Mouse (Mus musculus) intestine, embryonic 15.5 days (tissue): ENCODE measurements around the gene Fdxacb1. TPM values are rescaled to one million over a fixed set of nuclear protein-coding genes. Genes with fewer than 3 reads are reported as not detected.

ENCODE experiments used
- ATAC-seq: fragments of 200-750 bp; cut with Nextera tagmentation; 2 replicates; pipeline ENCODE4 v1.8.0; 2017; ENCODE audit warnings: moderate TSS enrichment, moderate library complexity
- H3K27ac ChIP-seq: fragments of 300-500 bp; sonication (generic); 2 replicates; pipeline ENCODE4 v1.5.1; 2015; ENCODE audit warnings: mild to moderate bottlenecking, inconsistent platforms
- H3K27me3 ChIP-seq: fragments of 300-500 bp; sonication (generic); replicated peaks from 2 replicates; pipeline ENCODE4 v1.6.1; 2015; ENCODE audit warnings: inconsistent platforms
- H3K36me3 ChIP-seq: fragments of 300-500 bp; sonication (generic); 2 replicates; pipeline ENCODE4 v1.6.1; 2015; ENCODE audit warnings: inconsistent platforms
- H3K4me1 ChIP-seq: fragments of 300-500 bp; sonication (generic); replicated peaks from 2 replicates; pipeline ENCODE4 v1.6.1; 2015; ENCODE audit warnings: inconsistent platforms
- H3K4me2 ChIP-seq: fragments of 300-500 bp; sonication (generic); replicated peaks from 2 replicates; pipeline ENCODE4 v1.6.1; 2015; ENCODE audit warnings: mild to moderate bottlenecking, inconsistent platforms
- H3K4me3 ChIP-seq: fragments of 300-500 bp; sonication (generic); replicated peaks from 2 replicates; pipeline ENCODE4 v1.5.1; 2015; ENCODE audit warnings: inconsistent platforms
- H3K9ac ChIP-seq: fragments of 300-500 bp; sonication (generic); 2 replicates; pipeline ENCODE4 v1.6.1; 2015; ENCODE audit warnings: inconsistent platforms
- H3K9me3 ChIP-seq: fragments of 300-500 bp; sonication (generic); 2 replicates; pipeline ENCODE4 v1.6.1; 2016; ENCODE audit warnings: inconsistent platforms
- WGBS: fragments of 180-500 bp; shearing (Covaris S2); methylation state at CpG from one replicate; pipeline ENCODE4 v1.1.7; 2015; 5-methylcytosine and 5-hydroxymethylcytosine counted together
- polyA plus RNA-seq: library from polyadenylated mRNA; unstranded; fragments of >200 nt; fragmentation: Nextera tagmentation; extraction: Ambion mirVana; gene quantifications from 2 replicates; pipeline ENCODE4 v1.2.1, GENCODE M21; 2015

Fdxacb1 gene
- polyA plus RNA-seq, 1 experiment from 2014 or later = 11.0 TPM

- Histone ChIP-seq H3K36me3 (peaks cover 10% of the 10 kb centered on the region), H3K9ac (no peak overlapping the region), H3K9me3 (no peaks in the 10 kb centered on the region), H3K4me2 (no peak overlapping the region), H3K4me3 (no peak overlapping the region), H3K27ac (no peak overlapping the region), H3K4me1 (no peaks in the 10 kb centered on the region), H3K27me3 (no peaks in the 10 kb centered on the region)
- no peak for ATAC-seq
- 95% methylated on average over 1 of the region's 1 CpGs for WGBS
Measured at GRCm38 (mm10) chr9:50816512-50816911, 48.5 kb downstream of the Fdxacb1 start.

DNA sequence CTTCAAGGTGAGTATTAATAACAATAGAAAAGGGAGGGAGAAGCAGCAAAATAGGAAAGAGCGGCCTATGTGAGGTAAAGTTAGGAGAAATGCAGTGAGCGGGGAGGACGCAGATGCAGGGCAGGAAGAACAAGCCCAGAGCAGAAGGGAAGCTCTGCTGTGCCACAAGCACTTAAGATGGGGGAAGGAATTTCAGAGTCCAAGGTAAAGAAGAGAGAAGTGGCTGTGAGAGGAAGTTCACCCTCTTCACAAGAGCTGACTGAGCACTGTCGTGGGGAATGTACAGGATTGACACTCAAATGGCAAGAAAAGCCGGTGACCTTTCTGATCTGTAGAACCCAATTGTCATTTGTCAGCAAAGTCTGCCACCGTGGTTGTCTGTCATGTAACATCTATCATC, 50.0 kb downstream of the Fdxacb1 start:
- Histone ChIP-seq H3K4me2 (no peak overlapping the region), H3K36me3 (peaks cover 10% of the 10 kb centered on the region), H3K27me3 (no peaks in the 10 kb centered on the region), H3K4me1 (no peaks in the 10 kb centered on the region), H3K4me3 (no peak overlapping the region), H3K9me3 (no peaks in the 10 kb centered on the region), H3K9ac (no peak overlapping the region), H3K27ac (no peak overlapping the region)
- 88% methylated on average over 6 of the region's 6 CpGs for WGBS
- ATAC-seq = no peak

- no peaks in the 10 kb centered on the region for H3K27me3 ChIP-seq
- H3K9me3 ChIP-seq = no peaks in the 10 kb centered on the region
- 77% methylated on average over 6 of the region's 6 CpGs for WGBS
- no peak overlapping the region for H3K4me3 ChIP-seq
- H3K4me1 ChIP-seq = no peaks in the 10 kb centered on the region
- H3K9ac ChIP-seq = no peak overlapping the region
- no peak overlapping the region for H3K27ac ChIP-seq
- H3K36me3 ChIP-seq = peaks cover 8% of the 10 kb centered on the region; the same call in 1 of the 2 replicates
- ATAC-seq = no peak
- H3K4me2 ChIP-seq = no peak overlapping the region
Measured at GRCm38 (mm10) chr9:50819716-50820115, 51.7 kb downstream of the Fdxacb1 start.

- Histone ChIP-seq H3K27ac (no peak overlapping the region), H3K36me3 (peaks cover 8% of the 10 kb centered on the region; the same call in 1 of the 2 replicates), H3K4me3 (no peak overlapping the region), H3K9ac (no peak overlapping the region), H3K4me2 (no peak overlapping the region), H3K9me3 (no peaks in the 10 kb centered on the region), H3K27me3 (no peaks in the 10 kb centered on the region), H3K4me1 (no peaks in the 10 kb centered on the region)
- no peak for ATAC-seq
- 90% methylated on average over 6 of the region's 6 CpGs for WGBS
Measured at GRCm38 (mm10) chr9:50821651-50822050, 53.6 kb downstream of the Fdxacb1 start.

- no peaks in the 10 kb centered on the region for H3K9me3 ChIP-seq
- H3K4me3 ChIP-seq = no peak overlapping the region
- H3K27me3 ChIP-seq = no peaks in the 10 kb centered on the region
- H3K4me1 ChIP-seq = no peaks in the 10 kb centered on the region
- peaks cover 5% of the 10 kb centered on the region; the same call in 1 of the 2 replicates for H3K36me3 ChIP-seq
- no peak overlapping the region for H3K9ac ChIP-seq
- H3K4me2 ChIP-seq = no peak overlapping the region
- no peak overlapping the region for H3K27ac ChIP-seq
- WGBS = 88% methylated on average over 5 of the region's 5 CpGs
- ATAC-seq = no peak
Measured at GRCm38 (mm10) chr9:50822216-50822615, 54.2 kb downstream of the Fdxacb1 start.

Other genes with a start within 250 kb of the Fdxacb1 start
- 93.9 and 94.1 TPM in 2 replicates for gene Pts, start 239.5 kb upstream of the Fdxacb1 start, polyA plus RNA-seq
- gene Il18, start 213.4 kb upstream of the Fdxacb1 start, polyA plus RNA-seq = 17.6 and 18.8 TPM in 2 replicates
- gene Bco2, start 213.1 kb upstream of the Fdxacb1 start, polyA plus RNA-seq = 3.4 and 4.4 TPM in 2 replicates
- 0.16 and 0.19 TPM in 2 replicates for gene Tex12, start 206.9 kb upstream of the Fdxacb1 start, polyA plus RNA-seq
- gene Sdhd, start 164.4 kb upstream of the Fdxacb1 start, polyA plus RNA-seq = 544 and 560 TPM in 2 replicates
- 314 TPM in 2 replicates for gene Timm8b, start 164.3 kb upstream of the Fdxacb1 start, polyA plus RNA-seq
- 2.1 and 2.9 TPM in 2 replicates for gene Pih1d2, start 150.9 kb upstream of the Fdxacb1 start, polyA plus RNA-seq
- gene Nkapd1, start 150.8 kb upstream of the Fdxacb1 start, polyA plus RNA-seq = 17.5 and 20.4 TPM in 2 replicates
- gene Dlat, start 108.5 kb upstream of the Fdxacb1 start, polyA plus RNA-seq = 58.7 and 63.5 TPM in 2 replicates
- gene Dixdc1, start 28.7 kb upstream of the Fdxacb1 start, polyA plus RNA-seq = 6.1 and 6.8 TPM in 2 replicates
- gene 2310030G06Rik, start 21.7 kb upstream of the Fdxacb1 start, polyA plus RNA-seq = 15.9 and 18.7 TPM in 2 replicates
- gene Cryab, start 16.9 kb upstream of the Fdxacb1 start, polyA plus RNA-seq = 51.7 and 62.6 TPM in 2 replicates
- gene Hspb2, start 15.9 kb upstream of the Fdxacb1 start, polyA plus RNA-seq = 5.3 and 5.4 TPM in 2 replicates
- 40.8 and 42.8 TPM in 2 replicates for gene Alg9, start 6.8 kb downstream of the Fdxacb1 start, polyA plus RNA-seq
- 26.1 and 30.6 TPM in 2 replicates for gene 1110032A03Rik, start 7.3 kb downstream of the Fdxacb1 start, polyA plus RNA-seq
- gene Ppp2r1b, start 77.1 kb downstream of the Fdxacb1 start, polyA plus RNA-seq = 62.8 and 65.7 TPM in 2 replicates
- gene Sik2, start 240.8 kb downstream of the Fdxacb1 start, polyA plus RNA-seq = 13.0 and 14.6 TPM in 2 replicates